Mouse (Mus musculus) CH12.LX (cell line): Measurements from ENCODE around the gene Rhobtb1. TPM values are rescaled to one million over a fixed set of nuclear protein-coding genes. Genes with fewer than 3 reads are reported as not detected.

Experiments used
- DNase-seq: peaks from one replicate; pipeline ENCODE4 v3.0.0-alpha.2; 2013; ENCODE audit errors: extremely low read depth
- H3K27ac ChIP-seq: 2 replicates; pipeline ENCODE4 v1.5.1; 2012; ENCODE audit warnings: low read depth, mild to moderate bottlenecking, control low read depth, moderate library complexity; ENCODE audit not compliant: insufficient read depth
- H3K27me3 ChIP-seq: replicated peaks from 2 replicates; pipeline ENCODE3; 2012; ENCODE audit warnings: inconsistent platforms
- H3K36me3 ChIP-seq, 2 experiments: replicated peaks in 1 of 2; 2 replicates each; pipeline versions ENCODE3 to v1.6.1; 2012; ENCODE audit warnings: inconsistent platforms in 1 of 2, low read length in 1 of 2, mild to moderate bottlenecking in 1 of 2, mixed read lengths in 1 of 2, moderate library complexity in 1 of 2; ENCODE audit not compliant: control insufficient read depth in 1 of 2, insufficient read depth in 1 of 2
- H3K4me1 ChIP-seq, 2 experiments: 2 replicates each; pipeline ENCODE4 v1.6.1; 2012; ENCODE audit warnings: inconsistent platforms in 1 of 2, moderate library complexity in 1 of 2; ENCODE audit not compliant: insufficient read depth in 2 of 2, control insufficient read depth in 1 of 2
- H3K4me2 ChIP-seq: 2 replicates; pipeline ENCODE4 v1.6.1; 2012; ENCODE audit warnings: low read depth, mild to moderate bottlenecking, control low read depth; ENCODE audit not compliant: poor library complexity, insufficient read depth, severe bottlenecking
- H3K4me3 ChIP-seq, 3 experiments: fragments of 150-350 bp in 1 of 3; sonication (generic) in 1 of 3; replicated peaks in 1 of 3; 2 replicates each; pipeline versions ENCODE3 to v1.5.1; 2011 to 2012; ENCODE audit warnings: low read depth in 2 of 3, low read length in 2 of 3, mild to moderate bottlenecking in 2 of 3, moderate library complexity in 2 of 3, control low read depth in 1 of 3, improper control_type of control experiment in 1 of 3, inconsistent platforms in 1 of 3, mixed read lengths in 1 of 3; ENCODE audit not compliant: poor library complexity in 1 of 3
- H3K79me2 ChIP-seq: replicated peaks from 2 replicates; pipeline ENCODE4 v1.6.1; 2012; ENCODE audit warnings: mild to moderate bottlenecking, moderate library complexity; ENCODE audit not compliant: control insufficient read depth, poor library complexity, insufficient read depth, severe bottlenecking; ENCODE audit errors: extremely low read depth
- H3K9ac ChIP-seq: 2 replicates; pipeline ENCODE4 v1.6.1; 2012; ENCODE audit warnings: low read depth, mild to moderate bottlenecking, control low read depth, moderate library complexity; ENCODE audit not compliant: insufficient read depth
- H3K9me3 ChIP-seq: replicated peaks from 2 replicates; pipeline ENCODE3; 2012; ENCODE audit warnings: low read length, inconsistent platforms, mixed read lengths
- CHD1 ChIP-seq: IDR thresholded peaks from 2 replicates; pipeline ENCODE4 v1.6.1; 2012; ENCODE audit warnings: low read depth, low read length, improper control_type of control experiment, inconsistent platforms
- CHD2 ChIP-seq: IDR thresholded peaks from 2 replicates; pipeline ENCODE4 v1.6.1; 2011; ENCODE audit warnings: low read length, improper control_type of control experiment
- CTCF ChIP-seq, 2 experiments: IDR thresholded peaks in 1 of 2; conservative IDR thresholded peaks in 1 of 2; 2 replicates each; pipeline ENCODE4 v1.5.1; 2011 to 2012; ENCODE audit warnings: low read depth in 2 of 2, low read length in 2 of 2, improper control_type of control experiment in 1 of 2, inconsistent platforms in 1 of 2, mild to moderate bottlenecking in 1 of 2, moderate library complexity in 1 of 2
- ELF1 ChIP-seq: IDR thresholded peaks from 2 replicates; pipeline ENCODE4 v1.6.1; 2014; ENCODE audit warnings: low read depth, mild to moderate bottlenecking, inconsistent platforms, low read length, improper control_type of control experiment
- EP300 ChIP-seq: IDR thresholded peaks from 2 replicates; pipeline ENCODE4 v1.6.1; 2011; ENCODE audit warnings: low read length, improper control_type of control experiment
- ETS1 ChIP-seq: conservative IDR thresholded peaks from 2 replicates; pipeline ENCODE4 v1.6.1; 2012; ENCODE audit warnings: low read depth, mild to moderate bottlenecking, inconsistent platforms, low read length, improper control_type of control experiment, moderate library complexity
- KAT2A ChIP-seq: IDR thresholded peaks from 2 replicates; pipeline ENCODE4 v1.6.1; 2012; ENCODE audit warnings: low read length, improper control_type of control experiment, inconsistent platforms; ENCODE audit not compliant: insufficient replicate concordance
- MAX ChIP-seq: IDR thresholded peaks from 2 replicates; pipeline ENCODE4 v1.6.1; 2011; ENCODE audit warnings: low read length, improper control_type of control experiment
- MXI1 ChIP-seq: IDR thresholded peaks from 2 replicates; pipeline ENCODE4 v1.6.1; 2011; ENCODE audit warnings: mild to moderate bottlenecking, low read depth, low read length, improper control_type of control experiment
- MYC ChIP-seq: IDR thresholded peaks from 2 replicates; pipeline ENCODE4 v1.6.1; 2011; ENCODE audit warnings: low read depth, mild to moderate bottlenecking, improper control_type of control experiment, low read length
- NRF1 ChIP-seq: IDR thresholded peaks from 2 replicates; pipeline ENCODE4 v1.6.1; 2014; ENCODE audit warnings: low read depth, mild to moderate bottlenecking, inconsistent platforms, low read length, improper control_type of control experiment, moderate library complexity
- POLR2A ChIP-seq: IDR thresholded peaks from 2 replicates; pipeline ENCODE4 v1.6.1; 2011; ENCODE audit warnings: low read depth, mild to moderate bottlenecking, improper control_type of control experiment, low read length
- POLR2AphosphoS2 ChIP-seq: IDR thresholded peaks from 2 replicates; pipeline ENCODE4 v1.6.1; 2011; ENCODE audit warnings: low read depth, low read length, improper control_type of control experiment
- RAD21 ChIP-seq: IDR thresholded peaks from 2 replicates; pipeline ENCODE4 v1.6.1; 2011; ENCODE audit warnings: low read depth, mild to moderate bottlenecking, low read length, improper control_type of control experiment, moderate library complexity
- RCOR1 ChIP-seq: conservative IDR thresholded peaks from 2 replicates; pipeline ENCODE4 v1.6.1; 2012; ENCODE audit warnings: low read depth, mild to moderate bottlenecking, inconsistent platforms, low read length, improper control_type of control experiment
- SIN3A ChIP-seq: IDR thresholded peaks from 2 replicates; pipeline ENCODE4 v1.6.1; 2012; ENCODE audit warnings: low read length, improper control_type of control experiment, inconsistent platforms
- TCF12 ChIP-seq: IDR thresholded peaks from 2 replicates; pipeline ENCODE4 v1.6.1; 2014; ENCODE audit warnings: low read depth, mild to moderate bottlenecking, inconsistent platforms, low read length, improper control_type of control experiment
- USF1 ChIP-seq: IDR thresholded peaks from 2 replicates; pipeline ENCODE4 v1.6.1; 2014; ENCODE audit warnings: low read depth, mild to moderate bottlenecking, inconsistent platforms, low read length, improper control_type of control experiment
- USF2 ChIP-seq: conservative IDR thresholded peaks from 2 replicates; pipeline ENCODE4 v1.6.1; 2011; ENCODE audit warnings: low read depth, low read length, improper control_type of control experiment
- ZKSCAN1 ChIP-seq: IDR thresholded peaks from 2 replicates; pipeline ENCODE4 v1.6.1; 2012; ENCODE audit warnings: low read depth, inconsistent platforms, low read length, improper control_type of control experiment, borderline replicate concordance
- ZNF384 ChIP-seq: IDR thresholded peaks from 2 replicates; pipeline ENCODE4 v1.6.1; 2012; ENCODE audit warnings: low read depth, low read length, improper control_type of control experiment, inconsistent platforms
- dilution Hi-C: fragments of 300-500 bp; cut with MboI; formaldehyde crosslinking; loops from 2 replicates; pipeline ENCODE4 v1.14.3; 2020; ENCODE audit warnings: low sequenced_read_pairs; ENCODE audit not compliant: extremely low pct_unique_long_range_greater_than_20kb, extremely low pct_ligation_motif_present
- in situ Hi-C: fragments of 300-500 bp; cut with MboI; formaldehyde crosslinking; loops from 3 replicates; pipeline ENCODE4 v1.14.3; 2019; ENCODE audit warnings: low sequenced_read_pairs, low pct_ligation_motif_present, low pct_unique_long_range_greater_than_20kb, mixed read lengths
- polyA plus RNA-seq: library from polyadenylated mRNA; unstranded; fragments of >175 nt; gene quantifications from 2 replicates; pipeline ENCODE4 v1.2.1, GENCODE M21; 2012; ENCODE audit warnings: low read depth; ENCODE audit not compliant: insufficient read length
- total RNA-seq, 2 experiments: library from RNA; depleted of rRNA; stranded (reverse); fragments of 300-350 nt in 1 of 2; fragments of >200 nt in 1 of 2; gene quantifications; 2 replicates each; pipeline ENCODE4 v1.2.3; 2012 to 2014

Rhobtb1 gene
- total and polyA plus RNA-seq, 3 experiments = 3.1 to 12.2 (median 3.4) TPM

GRCm38 (mm10) chr10:69104883-69105225 is 46.4 kb upstream of the Rhobtb1 start:
- H3K9me3 ChIP-seq = no peaks in the 10 kb centered on the region
- no peak for TF ChIP-seq RCOR1
- TF ChIP-seq NRF1 = no peak
- no peak for TF ChIP-seq TCF12
- no peak for TF ChIP-seq ZKSCAN1
- no peak for TF ChIP-seq RAD21
- TF ChIP-seq MAX = no peak
- no peak for TF ChIP-seq USF2
- no peak for TF ChIP-seq MXI1
- TF ChIP-seq USF1 = no peak
- TF ChIP-seq POLR2AphosphoS2 = no peak
- TF ChIP-seq ELF1 = no peak
- TF ChIP-seq CHD2 = no peak
- TF ChIP-seq ETS1 = no peak
- TF ChIP-seq CHD1 = no peak
- no peak for TF ChIP-seq ZNF384
- TF ChIP-seq CTCF (conservative IDR thresholded peaks at IDR 0.05 in 1 of 2, IDR thresholded peaks at IDR 0.05 in 1 of 2; ENCODE audit: low read depth in 2 of 2, low read length in 2 of 2) = no peak
- DNase-seq = no peak
- no peak overlapping the region for H3K4me3 ChIP-seq
- no peak overlapping the region for H3K27ac ChIP-seq
- H3K9ac ChIP-seq = no peak overlapping the region
- no peaks in the 10 kb centered on the region for H3K27me3 ChIP-seq
- dilution Hi-C loops = no loop called here
- no peaks in the 10 kb centered on the region for H3K36me3 ChIP-seq
- no peaks in the 10 kb centered on the region for H3K79me2 ChIP-seq
- H3K4me2 ChIP-seq = no peak overlapping the region
- in situ Hi-C loops = no loop called here
- H3K4me1 ChIP-seq = no peaks in the 10 kb centered on the region

- in situ Hi-C loops = no loop called here
- H3K4me1 ChIP-seq = no peaks in the 10 kb centered on the region
- no peak for TF ChIP-seq CHD2
- TF ChIP-seq SIN3A = no peak
- no peak for TF ChIP-seq MYC
- TF ChIP-seq EP300 = no peak
- TF ChIP-seq USF2 = no peak
- no peak for TF ChIP-seq ZKSCAN1
- no peak for TF ChIP-seq RCOR1
- TF ChIP-seq POLR2A = no peak
- no peak for TF ChIP-seq KAT2A
- TF ChIP-seq MAX = no peak
- TF ChIP-seq, all 38 proteins: peak for 0
- H3K4me2 ChIP-seq = no peak overlapping the region
- H3K27ac ChIP-seq = no peak overlapping the region
- H3K9me3 ChIP-seq = no peaks in the 10 kb centered on the region
- no peaks in the 10 kb centered on the region for H3K79me2 ChIP-seq
- DNase-seq = no peak
- H3K9ac ChIP-seq = no peak overlapping the region
- H3K27me3 ChIP-seq = no peaks in the 10 kb centered on the region
- dilution Hi-C loops = no loop called here
- H3K4me3 ChIP-seq = no peak overlapping the region
- no peaks in the 10 kb centered on the region for H3K36me3 ChIP-seq
Measured at GRCm38 (mm10) chr10:69106796-69107195, 44.4 kb upstream of the Rhobtb1 start.
